Mouse (Mus musculus) hematopoietic stem cell, adult 5-6 weeks (primary cell): Measurements from ENCODE around the gene Gdpd3. TPM values are rescaled to one million over a fixed set of nuclear protein-coding genes. Genes with fewer than 3 reads are reported as not detected.

Experiments used
- ATAC-seq, 2 experiments: fragments of 125-278 bp in 1 of 2; replicated peaks in 1 of 2; 2 replicates each; pipeline ENCODE4 v1.8.0; 2016 to 2017; ENCODE audit warnings: inconsistent platforms in 2 of 2, mild to moderate bottlenecking in 2 of 2, moderate number of reproducible peaks in 2 of 2, low read depth in 1 of 2, moderate TSS enrichment in 1 of 2; ENCODE audit not compliant: low FRiP score in 2 of 2, poor library complexity in 2 of 2, severe bottlenecking in 2 of 2, insufficient read depth in 1 of 2, low TSS enrichment in 1 of 2
- total RNA-seq: library from RNA; stranded (forward); fragments of 172-1452, 232-1000 nt; gene quantifications from 2 replicates; pipeline ENCODE4 v1.2.3, GENCODE M21; 2017

Gene Gdpd3
- total RNA-seq, 1 experiment from 2014 or later: 16.4 TPM

- ATAC-seq: no peak
Measured at GRCm38 (mm10) chr7:126797411-126798126, 31.4 kb downstream of the Gdpd3 start, which contains the start of gene Fam57b. Gene Fam57b, plus strand, starts transcription at chr7:126797668.

GRCm38 (mm10) chr7:126798127-126799049 lies 32.3 kb downstream of the Gdpd3 start:
- peak; percentile 50 to 56 for ATAC-seq

- peak; percentile 81 to 84 for ATAC-seq
Measured at GRCm38 (mm10) chr7:126799050-126799467, 32.9 kb downstream of the Gdpd3 start.

GRCm38 (mm10) chr7:126799468-126800268 lies 33.5 kb downstream of the Gdpd3 start:
- ATAC-seq: peak; percentile 65

- ATAC-seq: no peak
Measured at GRCm38 (mm10) chr7:126800269-126801056, 34.3 kb downstream of the Gdpd3 start.

- ATAC-seq: no peak
Measured at GRCm38 (mm10) chr7:126801057-126801422, 34.9 kb downstream of the Gdpd3 start.

- ATAC-seq: no peak
Measured at GRCm38 (mm10) chr7:126802134-126802889, 36.2 kb downstream of the Gdpd3 start.

- no peak for ATAC-seq
Measured at GRCm38 (mm10) chr7:126803181-126803580, 37.0 kb downstream of the Gdpd3 start.

- ATAC-seq: no peak
Measured at GRCm38 (mm10) chr7:126803751-126804150, 37.6 kb downstream of the Gdpd3 start.

GRCm38 (mm10) chr7:126806956-126807355 lies 40.8 kb downstream of the Gdpd3 start:
- no peak for ATAC-seq

- ATAC-seq: no peak
Measured at GRCm38 (mm10) chr7:126807405-126807804, 41.3 kb downstream of the Gdpd3 start.

- ATAC-seq: peak; percentile 85 to 86
Measured at GRCm38 (mm10) chr7:126808703-126809455, 42.7 kb downstream of the Gdpd3 start.

GRCm38 (mm10) chr7:126809723-126810369 lies 43.7 kb downstream of the Gdpd3 start:
- no peak for ATAC-seq

GRCm38 (mm10) chr7:126815726-126816222 lies 49.6 kb downstream of the Gdpd3 start:
- ATAC-seq: no peak

GRCm38 (mm10) chr7:126816494-126816893 lies 50.4 kb downstream of the Gdpd3 start:
- ATAC-seq: no peak
